Mouse (Mus musculus) c-Kit-positive CD71-negative TER-119-negative erythroid progenitor cells, embryonic 14.5 days (primary cell): ENCODE data around the gene Pygm.

Source experiments
- DNase-seq: peaks from one replicate; pipeline ENCODE4 v3.0.0-alpha.2; 2013; ENCODE audit warnings: low read depth

The Pygm gene

DNA sequence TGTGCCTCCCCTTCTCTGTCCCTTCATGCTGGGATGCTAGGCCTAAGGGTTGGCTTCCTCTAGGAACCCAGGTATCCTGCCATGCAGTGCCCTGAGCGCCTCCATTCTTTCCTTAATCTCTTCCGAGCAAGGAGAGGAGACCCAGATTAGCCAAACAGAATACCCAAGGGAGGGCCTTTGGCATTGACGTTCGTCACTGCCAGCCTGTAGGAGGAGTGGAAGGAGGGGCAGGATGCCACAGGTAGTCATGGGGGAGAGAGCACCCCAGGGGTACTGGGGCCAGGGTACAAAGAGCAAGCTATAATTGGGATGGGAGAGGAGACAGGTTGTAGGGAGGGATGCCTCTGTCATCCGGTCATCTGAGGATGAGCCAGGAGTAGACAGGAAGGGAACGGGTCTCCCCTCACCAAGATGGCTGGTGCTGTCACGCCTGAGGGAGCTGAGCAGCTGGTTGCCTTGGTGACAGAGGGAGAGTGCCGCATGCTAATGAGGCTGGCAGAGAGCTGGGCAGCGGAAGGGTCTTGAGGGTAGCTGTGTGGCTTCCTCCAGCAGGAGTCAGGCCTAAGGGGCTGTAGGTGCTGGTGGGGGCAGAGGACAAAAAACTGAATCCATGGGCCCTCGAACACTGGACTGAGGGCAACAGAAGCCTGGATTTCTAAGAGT is 61.7 kb downstream of the Pygm start:
- DNase-seq, result no peak

DNA sequence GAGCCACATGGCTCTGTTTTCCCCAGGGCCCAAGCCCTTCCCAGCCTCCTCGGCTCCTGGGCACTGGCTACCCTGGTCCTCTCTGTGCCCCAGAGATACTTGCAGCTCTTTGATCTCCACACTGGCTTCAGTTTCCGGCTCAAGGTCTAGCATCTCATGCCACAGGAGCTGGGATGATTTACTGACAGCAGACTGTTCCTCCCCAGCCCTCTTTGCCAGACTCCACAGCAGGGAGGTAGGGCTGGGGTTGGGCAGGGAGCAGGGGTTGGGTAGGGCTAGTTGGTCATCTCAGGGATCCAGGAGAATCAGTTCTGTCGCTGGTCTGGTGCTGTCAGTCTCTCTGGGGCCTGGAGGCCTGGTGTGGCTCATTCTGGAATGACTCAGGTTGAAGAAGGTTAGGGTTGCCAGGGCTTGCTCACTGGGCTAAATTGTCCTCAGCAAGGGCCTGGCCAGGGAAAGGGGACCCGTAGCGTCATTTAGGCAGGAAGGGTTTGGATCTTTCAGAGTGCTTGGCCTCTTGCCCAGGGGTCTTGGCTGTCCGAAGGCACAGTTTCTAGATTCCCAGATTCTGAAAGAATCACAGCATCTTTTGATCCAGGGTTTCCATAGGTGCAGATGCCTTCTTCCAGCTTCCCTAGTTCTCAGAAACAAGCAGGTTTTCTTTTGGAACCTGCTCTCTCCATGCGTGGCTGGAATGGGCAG is 62.7 kb downstream of the Pygm start:
- no peak for DNase-seq
